Mouse (Mus musculus) ES-E14 (cell line): ENCODE measurements at regions not wholly inside any gene's neighbourhood (a gene's known extent, or its start where the extent isn't known, plus 50 kb on each side); places are given as distances from the start of the nearest gene placed in this dataset.

Experiments used
- DNase-seq: peaks from one replicate; pipeline ENCODE4 v3.0.0-alpha.2; 2013; ENCODE audit warnings: low read depth, low spot score
- H3K27ac ChIP-seq: 2 replicates; pipeline ENCODE4 v1.5.1; 2012; ENCODE audit warnings: low read depth, mild to moderate bottlenecking, low read length, moderate library complexity, mixed read lengths; ENCODE audit not compliant: poor library complexity, insufficient read depth, severe bottlenecking
- H3K36me3 ChIP-seq: 2 replicates; pipeline ENCODE4 v1.6.1; 2012; ENCODE audit warnings: mild to moderate bottlenecking, low read length, moderate library complexity, mixed read lengths; ENCODE audit not compliant: control insufficient read depth, poor library complexity, insufficient read depth, severe bottlenecking
- H3K4me1 ChIP-seq, 2 experiments: fragments of 150-350 bp in 1 of 2; sonication (generic) in 1 of 2; 2 replicates each; pipeline ENCODE4 v1.6.1; 2012; ENCODE audit warnings: low read length in 2 of 2, mild to moderate bottlenecking in 1 of 2, mixed read lengths in 1 of 2; ENCODE audit not compliant: control insufficient read depth in 2 of 2, insufficient read depth in 2 of 2, poor library complexity in 1 of 2
- H3K4me3 ChIP-seq, 2 experiments: fragments of 150-350 bp in 1 of 2; sonication (generic) in 1 of 2; 2 replicates each; pipeline ENCODE4 v1.5.1; 2012; ENCODE audit warnings: low read length in 2 of 2, low read depth in 1 of 2, mild to moderate bottlenecking in 1 of 2, mixed read lengths in 1 of 2; ENCODE audit not compliant: insufficient read depth in 1 of 2, poor library complexity in 1 of 2, severe bottlenecking in 1 of 2
- H3K9ac ChIP-seq: 2 replicates; pipeline ENCODE4 v1.6.1; 2012; ENCODE audit warnings: low read depth, mild to moderate bottlenecking, low read length, mixed read lengths; ENCODE audit not compliant: poor library complexity, insufficient read depth, severe bottlenecking
- H3K9me3 ChIP-seq: fragments of 150-350 bp; sonication (generic); 2 replicates; pipeline ENCODE4 v1.6.1; 2012; ENCODE audit warnings: low read depth, mild to moderate bottlenecking, low read length; ENCODE audit not compliant: control insufficient read depth, insufficient read depth
- CHD2 ChIP-seq: IDR thresholded peaks from 2 replicates; pipeline ENCODE4 v1.6.1; 2014; ENCODE audit warnings: mild to moderate bottlenecking, low read depth, low read length, inconsistent platforms
- HCFC1 ChIP-seq: IDR thresholded peaks from 2 replicates; pipeline ENCODE4 v1.6.1; 2012; ENCODE audit warnings: low read length, inconsistent platforms, borderline replicate concordance; ENCODE audit not compliant: insufficient read depth
- MAFK ChIP-seq: IDR thresholded peaks from 2 replicates; pipeline ENCODE4 v1.6.1; 2014; ENCODE audit warnings: mild to moderate bottlenecking, low read depth, low read length, inconsistent platforms; ENCODE audit not compliant: insufficient read depth
- ZC3H11A ChIP-seq: IDR thresholded peaks from 2 replicates; pipeline ENCODE4 v1.6.1; 2012; ENCODE audit warnings: low read depth, mild to moderate bottlenecking, inconsistent platforms, low read length, borderline replicate concordance
- ZNF384 ChIP-seq: IDR thresholded peaks from 2 replicates; pipeline ENCODE4 v1.6.1; 2012; ENCODE audit warnings: low read depth, low read length, inconsistent platforms
- in situ Hi-C, 2 experiments: fragments of 600-800 bp; cut with MboI; formaldehyde crosslinking; loops; one replicate each; pipeline ENCODE4 v1.15.1; 2025; ENCODE audit warnings: low sequenced_read_pairs in 2 of 2, inconsistent platforms in 1 of 2; ENCODE audit not compliant: unreplicated experiment in 2 of 2

DNA sequence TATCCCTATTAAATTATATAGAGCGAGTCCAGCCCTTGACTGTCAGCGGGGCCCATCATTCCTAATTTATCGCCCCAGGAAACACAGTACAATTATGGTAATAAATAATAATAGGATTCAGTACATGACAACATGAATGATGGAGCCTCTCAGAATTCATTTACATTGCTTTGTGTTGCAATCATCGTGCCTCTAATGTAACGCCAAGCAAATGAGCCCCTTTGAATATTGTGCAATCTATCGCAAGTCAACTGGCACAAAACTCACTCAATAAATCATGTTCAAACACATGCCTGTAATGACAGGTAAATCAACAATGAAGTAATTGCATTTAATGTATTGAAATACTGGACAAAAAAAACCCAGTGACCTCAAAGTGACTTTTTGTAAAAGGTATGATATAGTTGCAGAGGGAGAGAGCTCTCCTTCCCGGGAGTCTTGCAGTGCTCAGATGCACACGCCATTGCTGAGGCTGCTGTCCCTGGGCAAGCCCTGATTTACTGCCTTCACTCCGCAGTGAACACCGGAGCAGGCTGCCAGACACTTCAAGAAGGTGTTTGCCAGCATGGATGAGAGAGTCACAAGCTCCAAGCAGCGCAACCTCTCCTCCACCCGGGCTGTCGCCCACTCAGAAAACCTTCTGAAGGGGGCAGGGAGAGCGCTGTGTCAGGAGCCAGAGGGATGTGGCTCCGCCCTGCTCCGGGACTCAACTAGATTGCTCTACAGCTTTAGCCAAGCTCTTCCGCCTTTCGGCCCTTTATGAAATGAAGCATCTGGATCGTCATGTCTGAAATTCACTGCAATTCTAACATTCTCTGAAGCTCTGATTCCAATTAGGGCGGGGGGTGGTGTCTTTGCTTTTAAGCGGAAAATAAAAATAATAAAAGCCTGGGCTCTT is 232.6 kb downstream of the Gm45692 start:
- no peak for DNase-seq
- Histone ChIP-seq H3K27ac (no peak overlapping the region), H3K4me3 (peak overlapping the region in 1 of 2 experiments; percentile 0; a peak in 1 of 4 replicates), H3K36me3 (no peaks in the 10 kb centered on the region), H3K9me3 (no peaks in the 10 kb centered on the region), H3K9ac (no peak overlapping the region; the same call in 1 of the 2 replicates), H3K4me1 (peaks cover 0 to 3% of the 10 kb centered on the region in 2 experiments; a peak in 1 of 4 replicates)
- TF ChIP-seq HCFC1 (no peak), ZNF384 (no peak), MAFK (no peak), ZC3H11A (no peak), CHD2 (no peak)
- in situ Hi-C loops, result no loop called here

DNA sequence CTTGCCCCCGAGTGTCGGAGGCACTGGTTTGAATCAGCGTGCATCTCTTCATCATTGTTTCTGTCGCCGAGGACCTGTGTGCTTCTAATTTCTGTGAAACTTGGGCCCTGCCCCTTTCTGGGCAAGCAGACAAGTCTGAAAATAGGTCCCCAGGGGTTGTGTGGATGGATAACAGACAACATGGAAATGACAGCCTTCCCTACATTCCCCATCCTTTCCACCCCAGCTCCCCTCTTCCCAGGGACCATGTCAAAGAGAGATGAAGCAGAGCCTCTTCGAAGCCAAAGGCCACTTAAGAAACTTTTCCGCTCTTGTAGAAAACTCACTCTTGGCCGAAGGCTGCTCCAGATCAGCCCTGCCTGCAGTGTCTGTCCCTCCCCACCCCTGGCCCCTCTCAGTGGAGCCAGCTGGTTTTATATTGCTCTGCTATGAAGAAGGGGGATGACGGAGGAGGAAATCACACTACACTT is 233.2 kb downstream of the Gm45692 start:
- Histone ChIP-seq H3K36me3 (no peaks in the 10 kb centered on the region), H3K4me1 (peaks cover 0 to 3% of the 10 kb centered on the region in 2 experiments; a peak in 1 of 4 replicates), H3K9ac (no peak overlapping the region), H3K4me3 (no peak overlapping the region), H3K27ac (no peak overlapping the region), H3K9me3 (no peaks in the 10 kb centered on the region)
- DNase-seq, result no peak
- in situ Hi-C loops, result no loop called here
- TF ChIP-seq ZC3H11A, result no peak
- TF ChIP-seq HCFC1, result no peak
- TF ChIP-seq ZNF384, result no peak
- no peak for TF ChIP-seq CHD2

DNA sequence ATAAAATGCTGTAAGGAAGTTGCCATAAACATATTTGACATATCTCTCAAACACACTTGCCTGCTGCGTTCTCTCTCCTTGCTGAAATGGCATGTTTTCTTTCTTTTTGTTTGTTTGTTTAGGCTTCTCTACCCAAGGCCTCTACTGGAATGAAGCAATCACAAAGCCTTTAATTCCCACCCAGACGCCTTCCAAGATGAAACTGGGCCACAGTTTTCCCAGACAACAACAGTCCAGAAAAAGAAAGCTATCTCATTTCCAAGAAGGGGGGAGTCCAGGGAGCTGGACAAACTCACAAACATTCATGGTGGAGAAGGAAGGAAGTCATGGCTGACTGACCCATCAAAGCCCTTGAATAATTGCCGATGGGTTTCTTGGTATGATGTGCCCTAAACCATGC is 234.1 kb downstream of the Gm45692 start:
- H3K9me3 ChIP-seq, result no peaks in the 10 kb centered on the region
- H3K27ac ChIP-seq, result no peak overlapping the region
- in situ Hi-C loops, result no loop called here
- no peak overlapping the region for H3K9ac ChIP-seq
- no peaks in the 10 kb centered on the region for H3K36me3 ChIP-seq
- H3K4me1 ChIP-seq, result peaks cover 0 to 3% of the 10 kb centered on the region in 2 experiments; a peak in 1 of 4 replicates
- TF ChIP-seq CHD2, result no peak
- no peak for TF ChIP-seq ZC3H11A
- no peak for TF ChIP-seq ZNF384
- no peak overlapping the region for H3K4me3 ChIP-seq
- no peak for DNase-seq

DNA sequence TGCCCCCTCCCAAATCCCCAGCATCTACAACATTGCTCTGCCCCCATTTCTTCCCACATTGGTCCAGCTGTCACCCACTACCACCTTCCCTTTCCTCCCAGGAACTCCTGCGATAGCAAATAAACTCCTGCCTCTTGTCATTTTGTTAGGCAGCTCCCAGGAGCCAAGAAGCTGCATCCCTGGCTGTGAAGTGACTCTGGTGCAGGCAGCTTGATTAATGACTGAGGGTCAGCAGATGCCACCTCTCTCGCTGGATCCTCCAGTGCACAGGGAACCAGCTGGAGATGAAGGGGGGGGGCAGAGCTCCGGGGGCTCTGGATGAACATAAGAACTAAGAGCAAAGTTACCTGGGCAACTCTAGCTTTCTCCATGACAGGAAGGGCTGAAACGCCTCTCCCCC is 235.2 kb downstream of the Gm45692 start:
- no peak for TF ChIP-seq HCFC1
- no peak for TF ChIP-seq MAFK
- TF ChIP-seq ZNF384, result no peak
- no peak for TF ChIP-seq ZC3H11A
- TF ChIP-seq CHD2, result no peak
- Histone ChIP-seq H3K27ac (no peak overlapping the region), H3K9ac (no peak overlapping the region), H3K9me3 (no peaks in the 10 kb centered on the region), H3K4me3 (no peak overlapping the region), H3K4me1 (peaks cover 0 to 3% of the 10 kb centered on the region in 2 experiments; a peak in 1 of 4 replicates), H3K36me3 (no peaks in the 10 kb centered on the region)
- DNase-seq, result no peak
- in situ Hi-C loops, result no loop called here
